In the genomic region with DNA sequence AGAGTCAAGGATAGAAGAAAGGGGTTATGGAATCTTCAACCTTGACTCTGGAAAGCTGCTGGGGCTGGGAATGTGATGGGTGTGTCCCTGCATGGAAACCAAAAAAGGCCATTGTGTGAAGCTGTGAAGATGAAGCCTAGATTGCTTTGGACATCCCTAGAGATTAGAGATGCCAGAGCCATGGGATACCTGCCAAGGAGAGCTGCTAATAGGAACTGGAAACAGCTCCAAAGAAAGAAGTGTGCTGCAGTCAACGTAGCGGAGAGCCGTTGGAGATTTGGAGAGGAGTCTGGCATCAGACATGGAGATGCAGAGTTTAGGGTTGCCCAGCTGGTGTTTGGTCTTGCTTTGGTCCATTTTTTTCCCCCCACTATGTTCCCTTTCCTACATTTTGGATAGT, we compare ENCODE assay signal across 19 mouse cellular contexts.
DNase-seq lines count a peak whose midpoint lies in the region; ATAC-seq and TF ChIP-seq lines count a peak whose summit lies in the region.
"Had no signal": no experiment of that assay in that cellular context is flagged by ENCODE, and none has a peak within 500 bp of the region (broad histone marks: within the 10 kb centered on the region; RNA-seq: fewer than 3 reads in every experiment).

No protein-coding gene starts in this region.

- H3K27ac ChIP-seq in forebrain, embryonic 12.5 days = no peak overlapping the region
- H3K27ac ChIP-seq: embryonic facial prominence, embryonic 12.5 days; heart, embryonic 10.5 days; heart, embryonic 15.5 days; hindbrain, embryonic 10.5 days; hindbrain, embryonic 14.5 days; intestine, embryonic 15.5 days had no signal

- H3K27me3 ChIP-seq in forebrain, embryonic 12.5 days = no peaks in the 10 kb centered on the region
- H3K27me3 ChIP-seq: embryonic facial prominence, embryonic 12.5 days; heart, embryonic 15.5 days; intestine, embryonic 15.5 days had no signal

- no peak overlapping the region for H3K4me3 ChIP-seq in forebrain, embryonic 12.5 days (replicated peaks)
- H3K4me3 ChIP-seq: embryonic facial prominence, embryonic 12.5 days; heart, embryonic 10.5 days; heart, embryonic 15.5 days; hindbrain, embryonic 10.5 days; intestine, embryonic 15.5 days had no signal

- ATAC-seq in forebrain, embryonic 12.5 days (ENCODE audit: low FRiP score) = no peak
- ATAC-seq: activated CD4-positive, CD25-positive, alpha-beta regulatory T cell, adult 4 months; forebrain, embryonic 16.5 days; intestine, embryonic 15.5 days had no signal

- no peak overlapping the region for H3K9ac ChIP-seq in forebrain, embryonic 12.5 days
- H3K9ac ChIP-seq: embryonic facial prominence, embryonic 12.5 days; heart, embryonic 15.5 days; hindbrain, embryonic 14.5 days; intestine, embryonic 15.5 days had no signal

- TF ChIP-seq CTCF in brain, embryonic 14.5 days (IDR thresholded peaks at IDR 0.05; ENCODE audit: borderline replicate concordance, extremely low read depth, insufficient read depth, insufficient read length) = no peak

- 83% methylated on average over 3 of the region's 3 CpGs for WGBS in forebrain, embryonic 12.5 days

- TF ChIP-seq POLR2A in brain, embryonic 14.5 days (IDR thresholded peaks at IDR 0.05; ENCODE audit: borderline replicate concordance, extremely low read depth, insufficient read depth, insufficient read length, poor library complexity, severe bottlenecking) = no peak

- H3K36me3 ChIP-seq in forebrain, embryonic 12.5 days (replicated peaks) = no peaks in the 10 kb centered on the region
- H3K36me3 ChIP-seq: embryonic facial prominence, embryonic 12.5 days; heart, embryonic 10.5 days; heart, embryonic 15.5 days; hindbrain, embryonic 10.5 days; intestine, embryonic 15.5 days had no signal

- H3K4me1 ChIP-seq in forebrain, embryonic 12.5 days = peaks cover 2% of the 10 kb centered on the region; the same call in 1 of the 2 replicates
- H3K4me1 ChIP-seq: embryonic facial prominence, embryonic 12.5 days; heart, embryonic 15.5 days; intestine, embryonic 15.5 days had no signal

- H3K4me2 ChIP-seq in forebrain, embryonic 12.5 days = no peak overlapping the region
- H3K4me2 ChIP-seq: embryonic facial prominence, embryonic 12.5 days; heart, embryonic 15.5 days; hindbrain, embryonic 14.5 days; intestine, embryonic 15.5 days had no signal

- no peaks in the 10 kb centered on the region for H3K9me3 ChIP-seq in forebrain, embryonic 12.5 days
- H3K9me3 ChIP-seq: embryonic facial prominence, embryonic 12.5 days; heart, embryonic 10.5 days; heart, embryonic 15.5 days; hindbrain, embryonic 10.5 days; intestine, embryonic 15.5 days had no signal

- peak; percentile 42 to 54 for DNase-seq in cerebellum, postnatal 10 days
- no peak for DNase-seq in cerebellum, postnatal 4 days (ENCODE audit: low spot score in 2 of 2)
- DNase-seq in heart, postnatal 4 days = peak; percentile 5
- no peak for DNase-seq in heart, adult 9 months (ENCODE audit: low spot score in 2 of 2)
- peak; percentile 5 for DNase-seq in urinary bladder, postnatal 14 days (ENCODE audit: low spot score)
- no peak for DNase-seq in urinary bladder, adult 18-20 months (ENCODE audit: low spot score in 2 of 2)
- DNase-seq in brain, embryonic 14.5 days (ENCODE audit: low read depth) = peak; percentile 42
- DNase-seq: gastrocnemius, postnatal 14 days; heart, postnatal 14 days; kidney, adult 18-20 months had no signal

Comparison
In these comparisons a context has a peak if more than half of its experiments do, and no peak if none do; other contexts are left out.
1. DNase-seq: peak in cerebellum, postnatal 10 days (2 of 2), heart, postnatal 4 days (single experiment), urinary bladder, postnatal 14 days (single experiment) and brain, embryonic 14.5 days (single experiment); none in cerebellum, postnatal 4 days (0 of 2), heart, adult 9 months (0 of 2) and urinary bladder, adult 18-20 months (0 of 2).